Mouse (Mus musculus) cerebellum, adult 11 months (tissue): ENCODE results near the gene Cby3.

Source experiments
- DNase-seq: peaks from one replicate; pipeline ENCODE4 v3.0.0; 2022

The Cby3 gene

GRCm38 (mm10) chr11:50391272-50391960 lies 37.2 kb downstream of the Cby3 start:
- no peak for DNase-seq

DNA sequence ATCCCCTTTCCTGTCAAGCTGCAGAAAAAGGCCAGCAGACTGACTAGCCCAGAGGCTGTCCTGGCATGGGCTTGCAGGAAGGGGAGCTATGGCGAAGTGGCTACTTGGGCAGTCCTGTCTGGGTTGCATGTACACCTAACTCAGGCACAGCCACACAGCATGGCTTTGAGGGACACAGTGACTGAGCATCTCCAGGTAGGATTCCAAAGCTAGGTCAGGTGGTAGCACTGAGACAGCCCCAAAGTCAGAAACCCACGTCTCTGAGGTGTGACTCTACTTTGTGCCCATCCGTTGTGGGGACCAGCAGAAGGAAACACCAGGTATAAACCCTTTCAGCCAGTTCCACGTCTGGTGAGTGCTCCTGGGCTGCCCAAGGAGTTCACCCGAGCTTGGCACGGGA lies 39.0 kb downstream of the Cby3 start:
- no peak for DNase-seq

DNA sequence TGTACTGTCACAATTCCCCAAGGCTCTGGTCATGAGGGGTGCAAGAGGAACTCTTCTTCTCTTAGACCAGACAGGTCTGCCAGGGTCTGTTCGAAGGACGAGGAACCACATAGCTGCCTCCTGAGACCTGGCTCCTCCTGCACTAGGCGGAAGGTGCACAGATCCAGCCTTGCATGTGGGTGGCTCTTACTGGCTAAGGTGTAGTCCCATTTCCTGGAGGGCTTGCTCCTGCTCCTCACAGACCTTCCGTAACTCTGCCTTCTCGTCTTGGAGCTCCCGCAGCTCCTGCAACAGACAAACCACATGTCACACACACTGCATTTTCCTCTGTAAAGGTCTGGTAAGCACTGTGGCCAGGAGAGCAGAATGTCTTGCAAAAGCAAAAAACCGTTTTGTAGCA lies 40.5 kb downstream of the Cby3 start:
- no peak for DNase-seq

DNA sequence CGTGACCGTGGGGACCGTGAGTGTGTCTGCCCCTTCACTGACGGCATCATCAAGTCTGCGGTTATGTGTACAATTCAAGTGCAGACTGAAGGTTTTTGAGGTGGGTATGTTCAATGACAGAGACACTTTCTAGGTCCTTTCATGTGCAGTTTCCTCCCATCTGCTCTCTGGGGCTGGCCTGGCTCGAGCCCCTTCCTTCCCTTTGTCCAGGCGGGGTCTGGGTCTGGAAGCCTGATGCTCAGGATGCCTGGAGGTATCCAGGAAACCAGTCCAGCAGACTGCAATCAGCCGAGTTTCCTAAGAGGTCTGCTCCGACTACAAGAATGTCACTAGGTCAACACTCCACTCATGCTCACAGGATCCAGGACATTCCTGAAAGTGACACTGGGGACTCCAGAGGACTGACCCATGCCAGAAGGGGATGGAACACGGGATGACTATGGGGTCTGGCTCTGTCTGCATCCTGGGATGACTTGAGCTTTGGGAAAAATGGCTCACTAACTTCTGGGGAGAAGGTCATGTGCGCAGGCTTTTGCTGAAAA lies 42.6 kb downstream of the Cby3 start:
- DNase-seq, result no peak

GRCm38 (mm10) chr11:50397316-50397715 lies 43.1 kb downstream of the Cby3 start:
- DNase-seq, result no peak

DNA sequence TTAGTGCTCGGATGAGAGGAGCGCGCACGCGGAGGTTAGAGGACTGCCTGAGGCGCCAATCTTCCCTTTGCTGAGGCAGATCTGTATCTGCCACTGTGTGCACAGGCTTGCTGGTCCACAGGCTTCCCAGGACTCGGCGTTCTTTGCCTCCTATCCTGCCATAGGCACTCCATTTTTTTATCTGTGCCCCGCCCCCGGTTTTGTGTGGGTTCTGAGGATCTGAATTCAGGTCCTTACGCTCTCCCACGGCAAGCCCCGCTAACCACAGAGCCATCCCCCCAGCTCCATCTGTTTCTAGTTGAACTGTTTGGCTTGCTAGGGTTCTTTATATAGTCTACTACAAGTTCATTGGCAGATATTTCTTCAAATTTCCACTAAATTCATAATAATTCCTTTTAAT lies 44.5 kb downstream of the Cby3 start:
- DNase-seq, result no peak

DNA sequence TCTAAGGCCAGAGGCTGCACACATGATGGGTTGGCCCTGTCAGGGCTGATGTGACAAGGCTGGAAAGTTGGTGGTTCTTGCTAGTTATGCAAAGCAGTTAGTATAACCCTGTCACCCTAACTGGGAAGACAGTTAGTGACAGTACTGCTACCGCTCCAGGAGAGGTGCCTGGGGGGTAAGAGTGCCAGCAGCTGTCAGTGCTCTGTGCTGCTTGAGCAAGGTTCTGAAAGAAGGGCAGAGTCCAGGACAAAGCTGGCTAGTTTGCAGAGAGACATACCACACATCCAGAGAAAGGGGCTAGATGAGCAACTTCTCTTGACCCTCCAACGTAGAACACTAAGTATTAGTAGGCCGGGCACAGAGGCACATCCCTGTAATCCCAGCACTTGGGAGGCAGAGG lies 48.2 kb downstream of the Cby3 start:
- DNase-seq, result no peak

GRCm38 (mm10) chr11:50403367-50404014 lies 49.2 kb downstream of the Cby3 start:
- peak; percentile 29 for DNase-seq

GRCm38 (mm10) chr11:50407235-50407634 lies 53.0 kb downstream of the Cby3 start:
- DNase-seq, result no peak
